Mouse (Mus musculus) thymus, postnatal 0 days (tissue): ENCODE results near the gene C530008M17Rik. TPM values are rescaled to one million over a fixed set of nuclear protein-coding genes. Genes with fewer than 3 reads are reported as not detected.
A peak's percentile ranks its signal among the peaks of the same experiment; 100 is the strongest.

ENCODE experiments used
- DNase-seq: peaks from one replicate; pipeline ENCODE4 v3.0.0-alpha.2; 2015; ENCODE audit warnings: low spot score
- polyA plus RNA-seq: library from polyadenylated mRNA; unstranded; fragments of >200 nt; fragmentation: Nextera tagmentation; extraction: Ambion mirVana; gene quantifications from 2 replicates; pipeline ENCODE4 v1.2.1, GENCODE M21; 2015

The C530008M17Rik gene
- polyA plus RNA-seq, 1 experiment from 2014 or later, result 0.99 TPM

DNA sequence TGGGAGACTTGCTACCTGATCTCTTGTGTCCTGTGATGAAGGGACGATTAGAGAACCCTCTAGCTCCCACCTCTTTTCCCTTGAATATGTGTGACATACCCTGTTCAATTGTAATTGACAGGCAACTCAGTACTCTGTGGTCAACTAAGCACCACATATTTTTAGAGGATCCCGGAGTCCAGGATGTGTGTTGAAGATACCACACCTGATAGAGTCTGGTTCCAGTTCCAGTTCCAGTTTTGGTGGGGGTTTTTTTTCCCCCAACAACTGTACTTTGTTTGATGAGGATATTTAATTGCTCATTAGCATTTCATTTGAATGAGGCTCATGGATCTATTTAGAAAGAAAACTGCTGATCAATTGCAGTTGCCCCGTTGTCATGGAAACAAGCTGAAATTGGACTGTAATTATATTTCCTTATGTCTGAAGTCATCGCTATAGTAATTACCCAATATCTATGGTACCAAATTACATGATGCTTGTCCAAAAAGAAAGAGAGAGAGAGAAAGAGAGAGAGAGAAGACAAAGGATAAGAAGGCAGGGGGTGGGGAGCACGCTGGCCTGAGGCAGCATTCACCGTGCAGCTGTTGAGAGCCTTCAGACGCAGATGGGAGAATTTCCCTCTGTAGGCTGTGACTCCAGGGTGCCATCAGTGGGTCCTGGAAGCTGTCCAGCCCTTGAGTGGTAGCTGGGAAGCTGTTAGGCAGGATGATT lies 172.4 kb downstream of the C530008M17Rik start:
- no peak for DNase-seq

DNA sequence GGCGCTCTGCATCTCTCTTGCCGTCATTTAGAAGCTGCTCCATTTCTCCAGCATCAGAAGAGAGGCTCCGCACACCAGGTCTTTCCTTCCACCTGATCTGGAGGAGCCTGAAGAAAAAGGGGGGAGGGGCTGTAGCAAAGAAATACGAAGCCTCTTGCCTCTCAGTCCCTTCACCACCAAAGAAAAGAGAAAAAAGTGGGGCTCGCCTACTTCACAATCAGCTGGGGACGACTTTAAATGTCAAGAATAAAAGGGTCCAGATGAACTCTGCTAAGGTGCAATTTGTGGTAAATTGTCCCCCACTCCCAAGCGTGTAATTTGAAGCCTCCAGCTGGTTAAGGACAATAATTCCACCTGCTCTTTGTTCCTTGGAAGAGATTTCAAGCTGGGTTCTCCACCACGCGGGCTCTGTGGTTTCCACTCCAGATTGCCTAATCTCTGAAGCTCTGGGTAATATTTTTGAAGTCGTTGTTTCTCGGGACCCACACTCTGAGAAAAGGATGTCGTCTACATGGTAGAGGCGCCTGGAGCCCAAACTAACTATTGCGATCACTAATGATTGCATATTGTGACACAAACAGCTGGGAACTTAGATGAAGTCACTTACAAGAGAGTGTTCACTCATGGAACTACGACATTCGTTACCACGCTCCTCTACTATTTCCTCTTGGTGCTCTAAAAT lies 176.4 kb downstream of the C530008M17Rik start:
- no peak for DNase-seq

DNA sequence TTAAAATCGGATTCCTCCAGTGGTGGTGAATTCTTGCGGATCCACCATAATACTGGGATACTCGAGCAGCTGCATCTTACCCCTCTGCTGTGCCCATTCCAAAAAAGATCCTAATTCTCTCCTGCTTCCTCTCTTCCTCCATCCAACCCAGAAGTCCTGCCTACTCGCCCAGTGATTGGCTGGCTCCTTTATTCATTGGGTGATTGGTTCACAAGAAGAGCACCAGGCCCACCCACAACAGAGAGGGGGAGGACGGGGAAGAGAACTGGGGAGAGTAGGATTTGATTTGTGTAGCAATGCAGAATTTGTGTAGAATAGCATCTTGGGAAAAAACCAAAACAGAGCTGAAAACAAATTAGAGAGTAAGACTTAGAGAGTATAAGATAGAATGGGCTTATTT lies 180.7 kb downstream of the C530008M17Rik start:
- DNase-seq, result no peak

DNA sequence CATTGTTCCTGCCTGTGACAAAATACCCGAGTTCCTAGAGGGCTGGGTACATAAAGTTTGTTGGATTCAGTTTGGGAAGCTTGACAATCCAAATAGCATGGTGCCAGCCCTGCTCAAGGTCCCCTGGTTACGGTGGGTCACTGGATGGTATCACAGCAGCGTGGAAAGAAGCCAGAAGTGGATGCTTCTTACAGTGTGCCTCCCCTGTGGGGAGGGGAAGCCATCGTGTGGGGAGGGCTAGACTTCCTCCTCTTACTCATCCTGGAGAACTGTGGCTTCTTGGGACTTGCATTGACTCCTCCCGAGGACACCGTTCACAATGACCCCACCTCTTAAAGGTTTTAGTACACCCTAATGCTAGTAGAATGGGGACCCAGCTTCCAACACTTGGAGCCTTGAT lies 183.5 kb downstream of the C530008M17Rik start:
- DNase-seq, result no peak

DNA sequence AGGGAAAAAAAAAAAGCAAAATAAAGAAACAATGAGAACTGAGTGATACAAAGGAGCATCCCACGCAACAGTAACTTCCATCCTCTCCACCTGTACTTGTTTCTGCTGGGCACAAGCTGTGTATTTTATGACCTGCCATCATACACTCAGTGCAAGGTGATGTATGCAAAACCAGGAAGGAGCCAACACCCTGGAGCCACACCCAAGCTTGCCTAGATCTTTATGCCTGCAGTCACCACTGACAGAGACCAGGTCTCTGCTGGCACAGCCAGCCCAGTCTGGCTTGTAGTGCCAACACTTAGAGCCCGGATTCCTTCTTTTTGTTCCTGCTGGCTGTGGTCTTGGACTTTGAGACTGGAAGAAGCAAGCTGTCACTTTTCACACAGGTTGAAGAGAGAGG lies 185.5 kb downstream of the C530008M17Rik start:
- DNase-seq, result no peak

DNA sequence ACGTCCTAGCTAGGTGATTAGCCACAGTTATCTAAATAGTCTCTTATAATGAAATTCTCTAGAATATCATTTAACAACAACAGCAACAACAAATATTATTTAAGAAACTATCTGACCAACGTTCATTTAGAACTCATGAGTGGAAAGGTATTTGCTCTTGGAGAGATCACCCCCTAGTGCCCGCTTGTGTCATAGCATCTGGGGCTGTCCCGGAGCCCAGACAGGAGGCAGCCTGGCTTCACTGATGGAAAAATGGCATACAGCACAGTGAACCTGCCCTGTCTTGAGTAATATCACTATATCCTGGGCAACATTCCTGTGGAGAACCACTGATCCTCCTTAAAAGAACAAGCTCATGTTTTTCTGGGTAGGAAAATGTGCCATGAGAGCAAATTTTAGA lies 187.1 kb downstream of the C530008M17Rik start:
- peak; percentile 58 for DNase-seq

DNA sequence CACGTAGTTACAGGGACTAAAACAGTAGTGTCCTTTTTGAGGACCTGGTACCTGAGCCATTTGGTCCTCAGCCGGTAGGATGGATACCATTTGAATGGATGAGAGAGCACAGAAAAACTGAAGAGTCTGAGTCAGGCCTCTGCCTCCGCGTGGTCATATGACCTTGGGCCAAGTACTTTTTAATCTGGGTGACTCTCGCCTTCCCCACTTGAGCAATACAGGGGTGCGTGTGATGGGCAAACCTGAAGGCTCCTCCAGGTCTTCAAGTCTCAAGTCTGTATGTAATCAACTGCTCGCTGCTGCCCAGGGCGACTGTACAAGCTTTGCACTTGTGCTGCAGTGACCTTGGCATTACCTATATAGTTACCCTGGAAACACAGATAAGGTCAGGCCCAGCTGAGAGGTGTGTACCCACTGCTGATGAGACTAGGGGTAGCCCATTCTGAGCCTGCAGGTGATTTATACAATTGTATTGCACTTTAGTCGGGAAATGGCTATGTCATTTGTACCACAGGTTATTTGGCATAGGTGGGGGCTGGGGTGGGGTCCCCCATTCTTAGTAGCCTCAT lies 187.6 kb downstream of the C530008M17Rik start:
- DNase-seq, result no peak

DNA sequence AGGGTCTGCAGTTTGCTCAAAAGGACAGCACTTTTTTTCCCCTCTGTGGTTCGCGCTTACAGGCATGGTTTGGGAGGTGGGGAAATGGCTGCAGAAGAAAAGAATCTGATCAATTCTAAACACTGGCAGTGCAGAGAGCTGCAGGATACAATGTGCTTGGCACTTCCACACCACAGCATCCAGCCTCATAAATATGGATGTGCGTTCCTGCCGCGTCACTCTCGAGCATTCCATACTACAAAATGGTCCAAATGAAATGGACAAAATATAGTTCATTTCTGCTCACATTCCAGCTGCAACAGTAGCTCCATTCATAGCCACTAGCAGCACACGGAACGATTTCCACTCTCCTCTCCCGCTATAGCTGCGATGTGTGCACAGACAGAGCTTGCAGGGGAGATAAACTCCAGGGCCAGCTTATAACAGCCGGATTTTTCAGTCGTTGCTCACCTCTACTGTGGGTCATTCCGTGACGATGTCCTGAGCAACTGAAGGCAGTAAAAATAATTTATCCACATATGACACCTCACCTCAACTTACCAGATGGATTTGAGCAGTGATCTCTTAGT lies 188.4 kb downstream of the C530008M17Rik start:
- no peak for DNase-seq

DNA sequence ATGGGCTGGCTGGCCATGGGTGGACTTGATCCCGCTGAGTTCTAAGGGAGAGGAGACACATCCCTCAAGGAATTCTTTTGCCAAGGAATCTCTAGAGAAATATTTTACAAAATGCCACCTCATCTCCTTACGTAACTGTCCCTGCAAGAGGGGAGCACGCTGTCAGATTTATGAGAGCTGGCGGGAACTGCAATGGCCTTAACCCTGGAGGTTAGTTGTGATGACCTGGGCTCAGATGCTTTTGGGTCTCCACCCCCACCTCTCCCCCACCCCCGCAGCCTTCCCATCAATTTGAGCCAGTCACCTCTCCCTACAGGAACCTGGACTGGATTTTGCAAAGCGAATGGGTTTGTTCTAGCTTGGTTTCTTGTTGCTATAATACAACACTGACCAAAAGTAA lies 190.8 kb downstream of the C530008M17Rik start:
- no peak for DNase-seq

DNA sequence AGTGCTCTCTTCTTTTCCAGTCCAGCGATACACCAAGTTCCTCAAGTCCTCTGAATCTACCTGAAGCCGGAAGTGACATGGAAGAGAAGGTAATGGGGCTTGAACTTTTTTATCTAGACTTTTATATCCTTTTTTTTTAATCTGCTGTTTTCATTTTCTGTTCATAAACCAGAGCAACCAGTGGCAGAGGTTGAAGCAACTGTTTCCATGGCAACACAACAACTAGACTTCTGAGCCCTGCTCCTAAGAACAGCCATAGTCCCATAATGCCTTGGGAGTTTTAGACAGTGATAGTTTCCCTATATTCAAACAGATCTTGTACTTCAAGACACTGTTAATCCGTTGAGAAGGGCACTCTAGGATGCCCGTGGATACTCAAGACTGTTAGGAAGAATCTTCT lies 195.0 kb downstream of the C530008M17Rik start:
- DNase-seq, result no peak

DNA sequence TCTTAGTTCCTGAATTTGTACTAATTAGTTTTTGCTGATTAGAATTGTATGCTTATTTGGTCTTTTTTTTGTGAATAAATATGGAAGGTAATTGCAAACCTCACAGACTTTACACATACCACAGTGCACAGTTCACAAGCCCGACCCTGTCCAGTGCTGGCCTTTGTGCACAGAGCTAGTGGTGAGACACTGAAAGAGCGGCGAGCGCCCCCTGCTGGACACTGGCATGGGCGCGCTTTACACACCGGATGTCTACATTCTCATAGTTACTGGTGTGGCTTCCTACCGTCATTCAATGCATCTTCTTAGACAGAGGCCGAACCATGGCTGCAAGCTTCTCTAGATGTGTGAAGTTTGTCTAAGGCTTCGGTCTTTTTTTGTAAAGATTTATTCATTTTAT lies 197.2 kb downstream of the C530008M17Rik start:
- DNase-seq, result peak; percentile 80

DNA sequence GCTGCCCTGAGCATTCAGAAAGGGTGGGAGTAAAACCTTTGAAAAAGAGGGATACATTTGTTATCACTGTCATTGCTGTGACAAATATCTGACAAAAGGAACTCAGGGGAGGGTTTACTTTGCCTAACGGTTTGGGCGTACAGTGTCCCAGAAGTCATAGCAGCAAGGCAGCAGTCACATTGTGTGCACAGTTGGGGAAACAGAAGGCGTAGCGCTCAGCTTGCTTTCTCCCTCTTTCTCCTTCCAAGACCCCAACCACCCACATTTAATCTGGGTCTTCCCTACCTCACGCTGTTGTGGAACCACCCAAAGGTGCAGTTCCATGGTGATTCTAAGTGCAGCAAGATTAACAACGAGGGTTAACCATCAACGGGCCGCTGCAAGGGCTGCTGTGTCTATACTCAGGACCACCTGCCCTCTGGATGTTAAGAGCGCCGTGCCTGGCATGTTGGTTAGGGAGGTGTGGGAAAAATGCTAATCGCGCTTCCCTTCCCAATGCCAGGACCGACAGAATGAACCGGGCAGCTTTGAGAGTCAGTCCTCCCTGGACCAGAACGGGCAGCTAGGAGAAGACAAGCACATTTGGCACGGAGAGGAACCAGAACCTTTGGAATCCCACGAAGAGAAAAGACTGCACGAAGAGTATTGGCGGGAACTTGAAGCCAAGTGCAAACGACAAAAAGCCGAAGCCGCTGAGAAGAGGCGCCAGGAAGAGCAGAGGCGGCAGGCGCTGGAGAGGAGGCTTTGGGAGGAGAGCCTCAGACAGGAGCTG lies 199.7 kb downstream of the C530008M17Rik start:
- no peak for DNase-seq

DNA sequence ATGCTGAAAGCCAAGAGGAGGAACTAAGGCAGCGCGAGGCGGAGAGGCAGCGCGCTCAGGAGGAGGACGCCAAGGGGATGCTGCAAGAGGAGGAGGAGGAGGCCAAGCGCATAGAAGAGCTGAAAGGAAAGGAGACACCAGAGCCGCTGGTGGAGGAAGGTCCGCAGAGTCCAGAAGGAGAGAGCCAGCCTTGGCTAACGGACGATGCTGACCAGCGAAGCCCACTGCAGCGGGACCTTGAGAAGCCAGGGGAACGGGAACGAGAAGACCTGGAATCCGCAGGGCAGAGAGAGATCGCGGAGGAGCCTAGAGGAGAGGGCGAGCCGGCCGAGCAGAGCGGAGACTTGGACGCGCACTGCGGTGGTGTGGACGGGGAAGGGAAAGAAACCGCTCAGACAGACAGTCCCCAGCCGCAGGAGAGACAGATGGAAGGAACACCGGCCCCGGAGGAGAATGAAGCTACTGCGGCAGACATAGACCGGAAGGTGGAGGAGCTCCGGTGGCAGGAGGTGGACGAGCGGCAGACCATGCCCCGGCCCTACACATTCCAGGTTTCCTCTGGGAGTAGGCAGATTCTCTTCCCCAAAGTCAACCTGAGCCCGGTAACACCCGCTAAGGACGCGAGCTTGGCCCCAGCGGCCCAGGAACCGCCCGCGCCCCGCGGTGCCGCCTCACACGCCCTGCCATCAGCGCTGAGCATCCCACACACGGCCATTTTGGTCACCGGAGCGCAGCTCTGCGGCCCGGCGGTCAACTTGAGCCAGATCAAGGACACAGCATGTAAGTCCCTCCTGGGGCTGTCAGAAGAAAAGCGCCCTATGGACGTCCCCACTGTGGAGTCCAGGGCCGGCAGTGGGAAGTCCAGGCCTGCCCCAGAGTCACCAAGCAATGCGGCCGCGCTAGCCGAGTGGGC lies 201.0 kb downstream of the C530008M17Rik start:
- no peak for DNase-seq

DNA sequence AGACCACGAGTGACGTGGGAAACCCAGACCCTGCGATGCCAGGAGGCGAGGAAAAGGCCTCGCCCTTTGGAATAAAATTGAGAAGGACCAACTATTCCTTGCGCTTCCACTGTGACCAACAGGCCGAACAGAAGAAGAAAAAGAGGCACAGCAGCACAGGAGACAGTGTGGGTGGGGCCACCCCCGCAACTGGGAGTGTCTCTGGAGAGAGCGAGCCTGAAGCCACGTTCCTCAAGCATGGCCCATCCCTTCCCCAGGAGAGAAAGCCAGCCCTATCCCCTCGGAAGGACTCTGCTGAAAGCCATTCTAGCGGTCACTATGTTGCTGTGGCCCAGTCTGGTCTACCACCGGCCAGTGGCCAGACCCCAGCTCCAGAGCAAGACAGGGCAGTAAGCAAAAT lies 202.1 kb downstream of the C530008M17Rik start:
- DNase-seq, result no peak

DNA sequence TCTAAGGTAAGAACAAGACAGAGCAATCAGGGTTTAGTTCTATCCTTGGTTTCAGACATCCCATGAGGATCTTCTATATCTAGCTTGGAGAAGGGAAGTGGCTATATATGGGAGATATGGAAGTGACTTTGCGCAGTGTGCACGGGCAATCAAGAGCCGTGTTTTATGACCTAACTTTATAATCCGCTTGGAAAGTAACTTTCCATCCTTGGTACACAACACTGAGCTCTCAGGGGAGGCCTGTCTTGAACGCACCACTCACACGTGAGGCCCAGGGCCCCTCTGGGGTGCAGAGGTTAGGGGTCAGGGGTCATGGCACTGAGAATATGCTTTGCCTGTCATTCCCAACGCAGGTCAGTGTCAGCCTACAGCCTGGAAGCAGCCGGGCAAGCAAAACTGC lies 210.5 kb downstream of the C530008M17Rik start:
- no peak for DNase-seq

DNA sequence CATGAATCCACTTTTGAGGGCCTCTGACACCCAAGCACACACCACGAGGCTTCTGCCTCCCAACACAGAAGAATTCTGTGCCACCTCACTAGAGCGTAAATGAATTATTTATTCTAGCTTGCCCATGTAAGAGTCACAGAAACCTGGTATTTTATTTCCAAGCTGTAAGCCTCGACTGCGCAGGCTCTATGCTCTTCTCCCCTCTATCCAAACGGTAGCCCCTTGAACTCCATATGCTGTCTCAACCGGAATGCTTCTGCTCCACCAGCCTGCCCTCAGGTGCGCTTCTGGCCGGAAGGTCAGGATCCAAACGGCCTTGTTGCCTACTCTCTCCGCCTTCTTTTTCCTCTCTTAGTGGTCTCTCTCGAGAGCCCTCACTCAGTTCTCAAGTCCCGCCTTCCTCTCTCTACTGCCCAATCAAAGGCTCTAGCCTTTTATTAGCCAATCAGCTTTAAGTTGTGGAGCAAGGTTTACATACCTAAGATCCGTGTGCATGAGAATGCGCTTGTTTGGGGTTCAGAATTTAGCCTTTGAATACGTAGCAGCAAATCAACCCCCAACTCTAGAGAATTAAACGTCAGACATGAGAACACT lies 212.5 kb downstream of the C530008M17Rik start:
- DNase-seq, result peak; percentile 71

DNA sequence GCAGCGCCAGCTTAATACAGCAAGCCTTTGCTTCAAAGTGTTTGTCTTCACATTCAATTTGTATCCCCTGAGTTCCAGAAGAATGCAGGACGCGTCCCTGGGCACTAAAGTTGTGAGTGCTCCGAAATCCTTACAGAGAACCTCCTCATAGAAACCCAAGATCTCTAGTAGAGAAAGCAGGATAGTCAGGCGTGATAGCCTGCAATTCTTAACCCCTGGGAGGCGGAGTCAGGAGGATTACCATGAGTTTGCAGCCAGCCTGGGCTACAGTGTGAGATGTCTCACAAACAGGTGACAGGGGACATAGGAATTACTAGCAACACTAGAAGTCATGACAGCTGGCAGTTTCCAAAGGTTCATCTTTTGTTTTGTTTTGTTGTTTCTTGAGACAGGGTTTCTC lies 213.2 kb downstream of the C530008M17Rik start:
- DNase-seq, result no peak

DNA sequence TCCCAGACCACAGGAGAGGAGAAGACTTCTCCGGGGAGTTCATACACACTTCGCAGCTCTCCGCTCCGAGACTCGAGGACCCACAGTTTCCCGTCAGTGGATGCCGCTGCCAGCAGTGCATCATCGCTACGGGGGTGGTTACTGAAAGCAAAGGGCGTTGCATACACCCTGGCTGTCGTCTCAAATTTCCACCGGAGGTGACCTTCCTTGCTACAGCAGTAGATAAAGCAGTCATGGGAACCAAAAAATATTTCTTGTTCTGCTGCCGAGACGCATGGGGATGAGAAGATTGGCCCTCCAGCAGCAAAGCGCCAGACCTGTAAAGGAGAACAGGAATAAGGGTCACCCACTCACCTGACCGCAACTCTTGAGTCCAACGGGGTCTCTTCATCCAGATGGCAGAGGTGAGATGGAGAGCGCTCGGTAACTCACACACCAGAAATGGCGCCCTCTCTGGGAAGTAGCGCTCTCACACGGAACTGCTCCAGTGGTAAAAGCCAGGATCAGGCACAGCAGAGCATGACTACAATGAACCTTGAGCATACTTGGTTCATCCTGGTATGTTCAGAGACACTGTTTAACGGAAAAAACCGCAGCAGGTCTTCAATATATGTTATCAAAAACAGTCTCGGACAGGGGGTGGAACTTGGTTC lies 219.9 kb downstream of the C530008M17Rik start:
- DNase-seq, result no peak

DNA sequence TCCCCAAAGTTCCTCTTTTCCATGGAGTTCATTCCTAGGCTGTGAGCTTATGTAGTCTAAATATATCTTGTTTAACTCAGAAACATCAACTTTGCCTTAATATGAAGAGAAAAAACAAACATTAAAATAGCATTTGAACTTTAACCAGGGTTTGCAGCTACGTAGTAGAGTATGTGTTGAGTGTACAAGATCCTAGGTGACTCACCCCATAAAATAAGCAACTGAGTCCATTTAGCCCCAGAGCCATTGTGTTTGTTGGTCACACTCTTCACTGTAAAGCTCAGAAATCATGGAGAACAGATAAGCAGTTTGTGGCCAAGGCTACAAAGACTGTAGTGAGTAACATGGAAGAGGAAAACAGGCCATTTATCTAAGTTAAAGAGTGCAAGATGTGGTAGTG lies 227.8 kb downstream of the C530008M17Rik start:
- DNase-seq, result no peak

DNA sequence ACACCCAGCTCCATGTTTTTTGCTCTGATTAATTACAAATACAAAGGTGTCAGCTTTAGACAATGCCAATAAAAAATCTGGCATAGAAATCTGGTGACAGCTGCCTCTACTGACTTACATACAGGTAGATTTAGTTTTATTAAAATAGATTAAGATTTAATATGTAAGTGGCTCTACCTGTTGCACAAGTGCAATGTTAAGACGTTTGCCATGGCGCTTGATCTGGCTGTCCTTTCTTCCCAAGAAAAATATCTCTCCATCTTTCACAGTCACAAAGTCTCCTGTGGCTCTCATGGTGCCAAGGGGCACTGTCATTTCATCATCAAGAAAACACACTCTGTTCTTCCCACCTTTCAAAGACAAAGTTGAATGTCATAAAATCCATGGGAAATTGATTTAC lies 230.7 kb downstream of the C530008M17Rik start:
- DNase-seq, result no peak
